Mouse (Mus musculus) limb, embryonic 11.5 days (tissue): ENCODE measurements at regions not wholly inside any gene's neighbourhood (a gene's known extent, or its start where the extent isn't known, plus 50 kb on each side); places are given as distances from the start of the nearest gene placed in this dataset.
A peak's percentile ranks its signal among the peaks of the same experiment; 100 is the strongest.

Experiments used
- ATAC-seq: fragments of 200-750 bp; cut with Nextera tagmentation; 2 replicates; pipeline ENCODE4 v1.8.0; 2017; ENCODE audit warnings: low read depth; ENCODE audit not compliant: insufficient number of reproducible peaks, low FRiP score, low TSS enrichment
- DNase-seq: peaks from one replicate; pipeline ENCODE4 v3.0.0-alpha.2; 2015; ENCODE audit warnings: low spot score
- H3K27ac ChIP-seq: fragments of 300-500 bp; sonication (generic); replicated peaks from 2 replicates; pipeline ENCODE4 v1.5.1; 2014; ENCODE audit warnings: low read depth, mild to moderate bottlenecking, low read length
- H3K27me3 ChIP-seq: fragments of 300-500 bp; sonication (generic); 2 replicates; pipeline ENCODE4 v1.6.1; 2014; ENCODE audit warnings: mild to moderate bottlenecking, low read length, mixed read lengths; ENCODE audit not compliant: control insufficient read depth, insufficient read depth
- H3K36me3 ChIP-seq: fragments of 300-500 bp; sonication (generic); 2 replicates; pipeline ENCODE4 v1.6.1; 2014; ENCODE audit warnings: mild to moderate bottlenecking, low read length, moderate library complexity, mixed read lengths; ENCODE audit not compliant: control insufficient read depth, insufficient read depth
- H3K4me1 ChIP-seq: fragments of 300-500 bp; sonication (generic); 2 replicates; pipeline ENCODE4 v1.6.1; 2014; ENCODE audit warnings: low read length, mixed read lengths; ENCODE audit not compliant: control insufficient read depth, insufficient read depth
- H3K4me2 ChIP-seq: fragments of 300-500 bp; sonication (generic); 2 replicates; pipeline ENCODE4 v1.6.1; 2014; ENCODE audit warnings: low read depth, mild to moderate bottlenecking, moderate library complexity; ENCODE audit not compliant: severe bottlenecking
- H3K4me3 ChIP-seq: fragments of 300-500 bp; sonication (generic); 2 replicates; pipeline ENCODE4 v1.5.1; 2014; ENCODE audit warnings: low read depth, low read length
- H3K9ac ChIP-seq: fragments of 300-500 bp; sonication (generic); 2 replicates; pipeline ENCODE4 v1.6.1; 2014; ENCODE audit warnings: mild to moderate bottlenecking, low read length
- H3K9me3 ChIP-seq: fragments of 300-500 bp; sonication (generic); 2 replicates; pipeline ENCODE4 v1.6.1; 2016; ENCODE audit warnings: low read length; ENCODE audit not compliant: control insufficient read depth
- WGBS: fragments of 180-500 bp; shearing (Covaris S2); extraction: QIAGEN DNeasy Blood & Tissue Kit; methylation state at CpG from one replicate; pipeline ENCODE4 v1.1.7; 2014; 5-methylcytosine and 5-hydroxymethylcytosine counted together

DNA sequence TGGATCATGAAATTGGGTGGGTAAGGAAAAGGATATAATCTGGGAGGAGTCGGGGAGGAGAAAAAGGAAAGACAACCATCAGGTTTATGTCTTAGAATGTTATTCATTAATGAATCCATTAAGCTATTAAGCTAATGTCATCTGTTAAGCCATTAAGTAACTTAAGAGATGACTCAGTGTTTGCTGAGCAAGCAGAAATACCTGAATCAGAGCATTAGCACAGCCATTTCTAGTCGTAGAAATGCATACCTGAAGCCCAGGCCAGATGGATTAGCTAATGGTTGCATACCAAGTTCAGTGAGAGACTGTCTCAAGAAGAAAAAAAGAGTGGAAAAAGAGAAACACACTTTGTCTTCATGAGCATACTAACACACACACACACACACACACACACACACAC lies 244.0 kb upstream of the P2ry1 start:
- no peak for ATAC-seq
- no peak overlapping the region for H3K9ac ChIP-seq
- no peak overlapping the region for H3K4me2 ChIP-seq
- 90% methylated on average over 2 of the region's 2 CpGs for WGBS
- H3K36me3 ChIP-seq, result no peaks in the 10 kb centered on the region
- no peaks in the 10 kb centered on the region for H3K9me3 ChIP-seq
- H3K4me3 ChIP-seq, result no peak overlapping the region
- no peaks in the 10 kb centered on the region for H3K27me3 ChIP-seq
- H3K4me1 ChIP-seq, result no peaks in the 10 kb centered on the region
- no peak overlapping the region for H3K27ac ChIP-seq
- DNase-seq, result no peak

DNA sequence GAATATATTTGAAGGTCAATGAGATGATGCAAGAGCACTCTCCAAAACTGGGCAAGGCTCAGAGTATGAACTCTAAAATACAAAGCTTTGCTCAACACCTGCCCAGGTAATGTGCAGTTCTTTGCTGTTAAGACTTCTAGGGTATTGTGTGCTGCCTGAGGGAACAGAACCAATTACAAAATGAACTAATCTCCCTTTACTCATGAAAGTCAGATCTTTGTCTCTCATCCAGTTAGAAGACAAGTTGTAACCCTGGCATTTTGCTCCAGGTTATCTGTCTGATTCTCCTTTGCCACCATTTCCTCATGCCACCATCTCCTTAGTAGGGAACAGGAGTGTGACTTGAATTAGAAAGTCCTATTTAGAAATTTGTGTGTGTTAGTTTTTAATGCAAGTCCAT lies 243.5 kb upstream of the P2ry1 start:
- Histone ChIP-seq H3K9me3 (no peaks in the 10 kb centered on the region), H3K36me3 (no peaks in the 10 kb centered on the region), H3K27me3 (no peaks in the 10 kb centered on the region), H3K4me3 (no peak overlapping the region), H3K9ac (no peak overlapping the region), H3K4me1 (no peaks in the 10 kb centered on the region), H3K27ac (no peak overlapping the region), H3K4me2 (no peak overlapping the region)
- DNase-seq (no peak), ATAC-seq (no peak)

DNA sequence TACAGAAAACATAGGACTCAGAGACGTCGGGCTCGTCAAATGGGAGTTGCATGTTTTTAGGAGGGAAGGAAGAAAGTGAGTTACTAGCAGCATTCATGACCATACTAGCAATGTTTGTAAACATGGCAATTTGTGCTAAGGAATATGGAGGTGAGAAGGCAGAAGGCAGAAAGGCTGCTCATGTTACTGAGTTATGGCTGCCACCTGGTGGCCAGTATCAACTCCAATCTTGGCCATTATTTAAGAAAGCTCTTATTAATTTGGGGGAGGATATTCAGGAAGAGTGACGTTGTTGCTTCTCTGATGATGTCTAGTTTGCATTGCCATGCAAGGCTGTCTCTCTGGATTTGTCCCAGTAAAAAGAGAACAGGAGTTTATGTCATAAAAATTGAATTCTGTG lies 239.7 kb upstream of the P2ry1 start:
- no peak overlapping the region for H3K9ac ChIP-seq
- whole genome bisulfite sequencing, result 63% methylated on average over 4 of the region's 4 CpGs
- ATAC-seq (no peak), DNase-seq (peak; percentile 48)
- no peak overlapping the region for H3K4me2 ChIP-seq
- no peak overlapping the region for H3K4me3 ChIP-seq
- no peaks in the 10 kb centered on the region for H3K9me3 ChIP-seq
- H3K27ac ChIP-seq, result no peak overlapping the region
- H3K4me1 ChIP-seq, result no peaks in the 10 kb centered on the region
- H3K27me3 ChIP-seq, result no peaks in the 10 kb centered on the region
- H3K36me3 ChIP-seq, result no peaks in the 10 kb centered on the region

DNA sequence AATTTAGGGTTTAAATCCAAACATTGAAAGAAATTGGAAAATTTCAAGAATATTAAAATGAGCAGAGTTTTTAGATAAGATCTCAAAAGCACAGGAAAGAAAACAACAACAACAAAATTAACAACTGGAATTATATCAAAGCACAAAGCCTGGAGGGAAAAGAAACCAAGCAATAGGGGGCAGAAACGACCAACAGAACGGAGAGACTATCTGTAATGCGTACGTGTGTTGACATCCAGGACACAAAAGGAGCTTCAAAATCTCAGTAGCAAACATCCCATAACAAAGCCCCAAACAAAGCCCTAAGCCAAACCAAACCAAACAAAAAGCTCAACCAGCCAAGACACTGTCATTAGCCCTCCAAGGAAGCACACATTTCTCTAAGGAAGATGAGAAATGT lies 237.5 kb upstream of the P2ry1 start:
- Histone ChIP-seq H3K27me3 (no peaks in the 10 kb centered on the region), H3K9me3 (no peaks in the 10 kb centered on the region), H3K4me3 (no peak overlapping the region), H3K4me2 (no peak overlapping the region), H3K36me3 (no peaks in the 10 kb centered on the region), H3K4me1 (no peaks in the 10 kb centered on the region), H3K27ac (no peak overlapping the region), H3K9ac (no peak overlapping the region)
- no peak for ATAC-seq
- no peak for DNase-seq
- WGBS, result 77% methylated on average over 4 of the region's 4 CpGs

DNA sequence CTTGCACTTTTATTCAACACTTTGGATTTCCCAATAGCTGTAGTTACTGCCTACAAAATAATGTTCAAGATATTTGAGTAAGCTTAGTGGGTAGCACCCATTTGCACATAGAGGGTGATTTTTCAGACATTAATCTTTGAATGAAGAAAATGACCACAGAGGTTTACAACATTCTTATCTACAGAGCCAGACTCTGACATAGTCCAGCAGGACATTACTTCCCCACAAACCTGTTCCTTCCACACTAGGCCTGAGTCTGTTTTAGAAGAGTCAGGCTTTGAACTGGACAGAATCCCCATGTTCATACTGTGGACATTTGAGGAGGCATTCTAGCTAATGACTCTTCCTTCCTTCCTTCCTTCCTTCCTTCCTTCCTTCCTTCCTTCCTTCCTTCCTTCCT lies 233.6 kb upstream of the P2ry1 start:
- ATAC-seq (no peak), DNase-seq (no peak)
- no peaks in the 10 kb centered on the region for H3K36me3 ChIP-seq
- no peak overlapping the region for H3K4me3 ChIP-seq
- H3K27ac ChIP-seq, result no peak overlapping the region
- no peaks in the 10 kb centered on the region for H3K4me1 ChIP-seq
- no peaks in the 10 kb centered on the region for H3K9me3 ChIP-seq
- no peaks in the 10 kb centered on the region for H3K27me3 ChIP-seq
- no peak overlapping the region for H3K9ac ChIP-seq
- H3K4me2 ChIP-seq, result no peak overlapping the region

DNA sequence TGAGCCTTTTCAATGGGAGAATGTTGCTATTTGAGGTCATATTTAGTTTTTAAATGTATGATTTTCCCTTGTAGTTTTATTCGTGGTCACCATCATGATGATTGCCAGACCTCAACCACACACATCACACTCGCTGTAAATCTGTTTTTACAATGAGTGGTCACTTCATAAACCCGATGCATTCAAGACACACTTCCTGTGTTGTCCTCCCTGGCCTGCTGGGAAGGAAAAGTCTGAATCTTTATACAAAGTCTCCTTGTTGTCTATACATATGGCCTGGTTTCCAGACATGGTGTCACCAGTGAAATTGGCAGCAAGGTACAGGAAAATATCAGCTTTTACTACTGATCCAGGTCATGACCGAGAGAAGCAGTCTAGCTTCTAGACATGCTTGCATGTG lies 230.7 kb upstream of the P2ry1 start:
- ATAC-seq (peak; percentile 60), DNase-seq (no peak)
- no peaks in the 10 kb centered on the region for H3K36me3 ChIP-seq
- H3K27me3 ChIP-seq, result no peaks in the 10 kb centered on the region
- H3K4me2 ChIP-seq, result no peak overlapping the region
- no peak overlapping the region for H3K9ac ChIP-seq
- H3K27ac ChIP-seq, result no peak overlapping the region
- no peaks in the 10 kb centered on the region for H3K9me3 ChIP-seq
- no peaks in the 10 kb centered on the region for H3K4me1 ChIP-seq
- WGBS, result 56% methylated on average over 4 of the region's 4 CpGs
- H3K4me3 ChIP-seq, result no peak overlapping the region

DNA sequence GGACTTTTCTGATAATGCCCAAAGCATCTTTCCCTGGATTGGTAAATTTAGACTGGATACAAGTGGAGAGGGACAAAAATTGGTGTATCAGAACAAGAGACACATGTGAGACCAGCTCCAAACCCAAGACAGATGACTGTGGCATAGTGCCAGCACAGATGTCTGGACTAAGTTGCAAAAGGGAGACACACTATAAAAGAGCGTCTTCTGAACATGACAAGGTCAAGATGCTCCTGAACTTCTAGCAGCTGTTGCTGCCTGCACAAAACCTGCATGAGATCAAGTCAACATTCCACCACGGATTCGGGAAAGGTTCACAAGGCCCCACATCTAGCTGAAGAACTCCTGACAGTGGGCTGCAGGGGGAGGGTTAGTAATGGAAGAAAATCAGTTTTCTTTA lies 229.2 kb upstream of the P2ry1 start:
- DNase-seq (no peak), ATAC-seq (no peak)
- H3K4me3 ChIP-seq, result no peak overlapping the region
- H3K4me2 ChIP-seq, result no peak overlapping the region
- H3K9ac ChIP-seq, result no peak overlapping the region
- H3K27ac ChIP-seq, result no peak overlapping the region
- no peaks in the 10 kb centered on the region for H3K36me3 ChIP-seq
- H3K27me3 ChIP-seq, result no peaks in the 10 kb centered on the region
- 76% methylated on average over 3 of the region's 3 CpGs for WGBS
- no peaks in the 10 kb centered on the region for H3K9me3 ChIP-seq
- H3K4me1 ChIP-seq, result no peaks in the 10 kb centered on the region

DNA sequence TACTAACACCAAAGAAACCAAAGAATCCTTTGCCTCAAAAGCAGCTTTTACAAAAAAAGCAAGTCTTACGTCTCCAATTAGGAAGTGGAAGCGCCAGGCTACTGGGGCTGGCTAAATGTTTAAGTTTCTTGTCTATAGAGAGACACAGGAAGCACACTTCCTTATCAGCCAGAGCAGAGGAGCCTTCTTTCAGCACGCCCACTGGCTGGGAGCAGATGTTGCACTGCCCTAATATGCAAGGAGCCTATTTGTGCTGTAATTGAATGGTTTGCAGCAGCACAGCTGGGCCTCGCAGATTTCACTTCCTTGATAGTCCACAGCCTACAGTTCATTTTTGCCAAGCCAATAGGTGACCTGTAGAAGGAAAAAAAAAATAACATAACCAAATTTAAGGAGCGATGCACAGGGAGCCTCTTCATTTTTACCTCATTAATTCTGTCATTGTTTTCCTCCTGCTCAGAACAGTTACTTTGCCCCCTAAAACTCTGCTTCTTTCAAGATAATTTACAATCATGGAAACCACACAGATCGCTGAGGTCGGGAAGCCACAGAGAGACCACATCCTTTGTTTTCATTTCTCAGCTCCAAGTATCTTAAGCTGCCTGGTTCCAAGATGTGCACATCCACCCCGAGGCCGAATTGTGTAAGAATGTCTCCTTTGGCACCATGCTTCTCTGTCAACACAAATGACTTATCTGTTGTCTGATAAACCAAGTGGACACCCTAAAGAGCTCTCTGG lies 217.3 kb upstream of the P2ry1 start:
- no peak overlapping the region for H3K4me3 ChIP-seq
- H3K9ac ChIP-seq, result no peak overlapping the region
- 63% methylated on average over 9 of the region's 9 CpGs for WGBS
- no peak for DNase-seq
- no peak overlapping the region for H3K27ac ChIP-seq
- H3K36me3 ChIP-seq, result no peaks in the 10 kb centered on the region
- no peaks in the 10 kb centered on the region for H3K9me3 ChIP-seq
- H3K27me3 ChIP-seq, result no peaks in the 10 kb centered on the region
- no peak for ATAC-seq
- H3K4me1 ChIP-seq, result no peaks in the 10 kb centered on the region
- H3K4me2 ChIP-seq, result no peak overlapping the region

DNA sequence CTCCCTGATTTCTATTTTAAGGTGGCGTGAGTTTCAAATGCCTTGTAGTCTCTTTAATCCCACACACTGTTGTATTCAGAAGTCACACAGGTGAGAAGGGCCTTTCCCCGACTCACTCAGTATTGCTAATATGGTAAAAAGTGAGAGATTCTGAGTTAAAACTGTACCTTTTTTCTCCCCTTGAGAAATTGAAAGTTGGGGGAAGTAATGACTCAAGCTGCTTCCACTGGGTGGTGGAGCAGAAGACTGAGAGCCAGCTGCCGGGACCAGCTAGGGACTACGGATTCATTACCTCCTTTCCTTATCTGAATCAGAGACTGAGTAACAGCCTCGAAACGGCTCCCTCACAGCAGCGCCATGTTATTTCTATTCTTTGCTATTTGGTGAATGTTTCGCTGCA lies 214.6 kb upstream of the P2ry1 start:
- H3K9me3 ChIP-seq, result no peaks in the 10 kb centered on the region
- H3K27ac ChIP-seq, result no peak overlapping the region
- H3K36me3 ChIP-seq, result no peaks in the 10 kb centered on the region
- ATAC-seq, result no peak
- no peak overlapping the region for H3K4me3 ChIP-seq
- no peak overlapping the region for H3K4me2 ChIP-seq
- H3K9ac ChIP-seq, result no peak overlapping the region
- H3K4me1 ChIP-seq, result no peaks in the 10 kb centered on the region; the same call in 1 of the 2 replicates
- no peaks in the 10 kb centered on the region for H3K27me3 ChIP-seq
- 87% methylated on average over 8 of the region's 8 CpGs for WGBS
- no peak for DNase-seq
